Mouse (Mus musculus): Measurements from ENCODE around the gene Tns3.

DNA sequence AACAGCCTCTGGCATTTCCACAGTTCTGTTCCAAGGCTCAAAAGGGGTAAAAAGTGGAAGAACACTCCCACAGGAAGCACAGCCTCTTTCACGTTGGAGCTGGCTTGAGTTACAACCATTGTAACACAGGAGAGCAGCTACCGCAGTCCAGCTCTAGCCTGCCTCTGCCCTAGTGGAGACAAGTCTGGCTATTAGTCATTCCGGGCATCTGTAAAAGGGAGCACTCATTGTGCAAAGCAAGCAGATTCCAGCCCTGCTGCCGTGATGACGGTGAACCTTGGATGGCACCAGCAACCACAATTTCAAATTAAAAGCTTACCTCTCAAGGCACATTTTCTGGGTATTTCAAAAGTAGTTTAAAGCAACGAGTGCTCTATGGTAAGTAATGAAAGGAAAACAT, 120.0 kb downstream of the Tns3 start:
- no peak for TF ChIP-seq CTCF (IDR thresholded peaks at IDR 0.05; ENCODE audit: low read depth)
- no peak for TF ChIP-seq EP300 (IDR thresholded peaks at IDR 0.05; ENCODE audit: low read depth)

Measured in liver, postnatal 0 days (tissue).